Mouse (Mus musculus) frontal cortex, adult 2 months (tissue): ENCODE measurements around the gene Lpcat1. TPM values are rescaled to one million over a fixed set of nuclear protein-coding genes. Genes with fewer than 3 reads are reported as not detected.
A peak's percentile ranks its signal among the peaks of the same experiment; 100 is the strongest.

Source experiments
- DNase-seq, 2 experiments: peaks; one replicate each; pipeline ENCODE4 v3.0.0; 2022; ENCODE audit warnings: low spot score in 1 of 2; ENCODE audit errors: extremely low spot score in 1 of 2
- polyA plus RNA-seq: library from polyadenylated mRNA; depleted of rRNA; stranded (reverse); fragments of >200 nt; gene quantifications from 2 replicates; pipeline ENCODE4 v1.2.3, GENCODE M21; 2012

The Lpcat1 gene
- polyA plus RNA-seq, 1 experiment: 44.2 TPM

DNA sequence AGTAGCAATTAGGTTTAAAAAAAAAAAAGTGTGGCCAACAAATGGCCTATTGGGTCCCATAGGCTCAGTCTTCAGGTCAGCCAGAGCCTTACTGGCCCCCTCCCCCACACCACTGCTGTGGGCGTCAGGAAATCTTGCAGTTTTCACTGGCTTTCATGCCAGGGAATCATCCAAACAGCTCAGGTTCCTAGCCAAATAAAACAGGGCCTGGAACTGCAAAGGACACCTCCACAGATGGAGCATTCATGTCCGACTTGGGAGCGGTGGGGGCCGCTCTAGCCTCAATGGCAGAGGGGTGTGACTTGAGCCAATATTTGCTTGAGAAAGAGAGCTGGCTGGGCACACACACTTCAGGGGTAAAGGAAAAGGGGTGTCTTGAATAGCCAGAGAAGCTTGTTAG, 20.5 kb upstream of the Lpcat1 start:
- DNase-seq: no peak

GRCm38 (mm10) chr13:73446943-73447342, 20.1 kb upstream of the Lpcat1 start:
- DNase-seq: peak; percentile 14 to 47

DNA sequence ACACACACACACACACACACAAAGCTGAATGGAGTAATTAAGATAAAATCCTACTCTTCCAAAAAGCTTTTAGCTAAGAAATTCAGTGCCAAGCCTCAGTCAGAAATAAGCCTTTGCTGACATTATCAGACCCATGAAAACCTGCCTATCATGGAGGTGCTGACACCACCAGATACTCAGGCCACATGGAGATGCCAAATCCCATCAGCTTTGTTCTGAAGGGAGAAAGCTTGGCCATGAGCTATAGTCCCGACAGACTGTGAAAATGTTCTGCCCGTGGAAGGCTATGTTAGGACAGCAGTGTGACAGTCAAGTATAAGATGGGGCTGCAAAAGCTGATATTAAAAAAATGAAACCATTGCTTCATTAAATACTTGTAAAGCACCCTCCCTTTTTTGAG, 19.5 kb upstream of the Lpcat1 start:
- DNase-seq: no peak

DNA sequence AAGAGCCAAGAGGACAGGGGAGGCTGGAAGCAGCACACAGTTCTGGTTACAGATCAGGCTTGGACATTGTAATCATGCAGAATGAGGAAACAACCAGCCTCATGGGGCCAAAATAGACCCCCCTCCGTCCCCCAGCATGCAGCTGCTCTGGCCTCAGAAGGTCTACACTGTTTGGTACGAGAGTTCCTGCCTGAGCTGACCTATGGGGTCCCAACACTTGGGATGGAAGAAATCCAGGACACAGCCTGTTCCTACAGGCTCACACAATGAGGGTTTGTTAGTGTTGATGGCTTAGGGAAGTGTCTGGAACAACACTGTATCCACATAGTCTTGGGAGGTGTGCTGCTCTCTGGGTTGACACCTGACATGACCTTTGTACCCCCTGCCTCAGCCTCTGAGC, 18.8 kb upstream of the Lpcat1 start:
- DNase-seq: no peak

- DNase-seq: no peak
Measured at GRCm38 (mm10) chr13:73448723-73449122, 18.3 kb upstream of the Lpcat1 start.

DNA sequence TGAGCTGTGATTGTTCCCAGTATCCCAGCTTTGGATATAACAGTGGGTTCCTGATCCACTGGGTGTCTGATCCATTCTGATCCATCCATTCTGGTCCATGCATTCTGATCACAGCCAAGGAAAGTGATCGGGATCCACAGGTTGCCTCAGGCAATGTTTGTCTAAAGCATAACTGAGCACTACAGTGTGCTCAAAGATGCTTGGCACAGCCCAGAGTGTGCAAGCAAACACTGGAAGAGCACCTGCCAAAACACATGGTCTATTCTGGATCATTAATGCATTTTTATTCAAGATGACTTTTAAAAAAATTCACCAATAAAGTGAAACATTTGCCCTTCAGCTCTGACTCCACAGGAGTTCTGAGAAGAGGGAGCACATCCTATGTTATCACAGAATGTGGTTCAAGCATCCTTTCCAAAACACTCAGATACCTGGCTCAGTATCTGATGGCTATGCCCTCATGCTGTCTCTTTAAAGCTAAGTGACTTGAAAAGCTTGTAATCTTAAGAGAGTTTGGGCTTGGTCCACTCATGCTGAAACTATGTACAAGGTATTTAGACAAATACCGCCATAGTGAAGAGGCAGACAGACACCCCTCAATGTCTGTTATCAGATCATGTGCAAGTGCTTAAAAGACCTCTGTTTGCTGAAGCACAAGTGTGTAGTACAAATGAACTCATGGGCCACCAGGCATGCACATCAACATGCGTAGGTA, 13.3 kb upstream of the Lpcat1 start:
- DNase-seq: no peak

DNA sequence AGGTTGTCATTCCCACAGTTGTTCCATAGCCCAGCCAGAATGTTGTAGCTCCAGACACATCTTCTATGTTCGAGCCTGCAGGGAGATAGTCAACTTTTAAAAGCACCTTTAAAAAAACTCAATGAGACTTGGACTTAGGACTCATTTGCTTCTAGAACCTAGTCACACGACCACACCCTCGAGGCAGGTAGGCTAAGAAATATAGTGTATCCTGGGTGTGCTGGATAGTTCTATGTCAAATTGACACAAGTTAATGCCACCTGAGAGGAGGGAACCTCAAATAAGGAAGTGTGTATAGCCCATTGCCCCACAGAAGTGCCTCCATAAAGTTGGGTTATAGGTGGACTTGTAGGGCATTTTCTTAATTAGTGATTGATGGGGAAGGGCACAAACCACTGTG, 11.7 kb upstream of the Lpcat1 start:
- no peak for DNase-seq

GRCm38 (mm10) chr13:73457301-73457700, 9.7 kb upstream of the Lpcat1 start:
- no peak for DNase-seq

GRCm38 (mm10) chr13:73457741-73458140, 9.3 kb upstream of the Lpcat1 start:
- no peak for DNase-seq

- no peak for DNase-seq
Measured at GRCm38 (mm10) chr13:73458719-73459118, 8.3 kb upstream of the Lpcat1 start.

DNA sequence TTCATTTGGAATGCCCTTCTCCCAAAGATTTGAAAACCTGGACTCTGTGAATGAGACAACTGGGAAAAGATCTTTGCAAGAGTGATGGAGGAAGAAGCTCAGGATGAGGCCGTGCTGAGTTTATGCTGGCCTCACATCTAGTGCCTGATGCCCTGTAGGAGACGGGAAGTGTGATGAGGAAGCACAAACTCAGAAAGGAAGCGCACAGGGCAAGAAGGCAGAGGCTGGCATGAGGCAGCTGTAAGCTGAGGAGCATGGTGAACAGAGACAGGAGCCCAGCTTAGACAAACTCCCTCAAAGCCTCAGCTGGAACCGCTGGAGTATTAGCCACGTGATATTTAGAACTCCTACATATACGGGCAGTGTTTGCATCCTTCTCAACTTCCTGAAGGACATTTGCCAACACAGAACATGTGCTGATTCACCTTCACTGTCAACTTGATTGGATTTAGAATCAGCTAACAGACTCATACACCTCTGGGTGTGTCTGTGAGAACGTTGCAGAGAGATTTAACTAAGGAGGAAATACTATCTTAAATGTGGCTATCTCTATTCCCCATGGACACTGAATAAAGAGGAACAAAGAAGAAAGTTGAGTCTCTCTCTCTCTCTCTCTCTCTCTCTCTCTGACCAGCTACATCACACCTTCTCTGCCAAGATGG, 7.7 kb upstream of the Lpcat1 start:
- no peak for DNase-seq

DNA sequence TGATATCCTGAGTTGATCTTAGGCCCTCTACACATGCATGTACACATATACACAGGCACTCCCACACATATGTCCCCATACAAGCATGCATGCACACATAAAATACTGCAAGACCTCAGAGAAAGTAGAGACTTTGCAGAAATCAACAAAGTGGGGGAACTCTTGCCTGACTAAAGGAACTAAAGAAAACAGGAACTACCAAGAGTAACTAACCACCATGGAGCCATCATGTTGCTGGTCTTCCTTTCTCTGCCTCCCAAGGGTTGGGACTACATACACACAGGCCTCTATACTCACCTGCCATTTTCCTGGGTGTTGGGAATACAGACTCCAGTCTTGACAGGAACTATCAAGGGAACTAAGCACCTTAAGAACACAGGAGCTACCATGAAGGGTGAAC, 5.4 kb upstream of the Lpcat1 start:
- DNase-seq: no peak

GRCm38 (mm10) chr13:73465156-73465555, 1.8 kb upstream of the Lpcat1 start:
- DNase-seq: no peak

- no peak for DNase-seq
Measured at GRCm38 (mm10) chr13:73466411-73466810, 586 bp upstream of the Lpcat1 start.

DNA sequence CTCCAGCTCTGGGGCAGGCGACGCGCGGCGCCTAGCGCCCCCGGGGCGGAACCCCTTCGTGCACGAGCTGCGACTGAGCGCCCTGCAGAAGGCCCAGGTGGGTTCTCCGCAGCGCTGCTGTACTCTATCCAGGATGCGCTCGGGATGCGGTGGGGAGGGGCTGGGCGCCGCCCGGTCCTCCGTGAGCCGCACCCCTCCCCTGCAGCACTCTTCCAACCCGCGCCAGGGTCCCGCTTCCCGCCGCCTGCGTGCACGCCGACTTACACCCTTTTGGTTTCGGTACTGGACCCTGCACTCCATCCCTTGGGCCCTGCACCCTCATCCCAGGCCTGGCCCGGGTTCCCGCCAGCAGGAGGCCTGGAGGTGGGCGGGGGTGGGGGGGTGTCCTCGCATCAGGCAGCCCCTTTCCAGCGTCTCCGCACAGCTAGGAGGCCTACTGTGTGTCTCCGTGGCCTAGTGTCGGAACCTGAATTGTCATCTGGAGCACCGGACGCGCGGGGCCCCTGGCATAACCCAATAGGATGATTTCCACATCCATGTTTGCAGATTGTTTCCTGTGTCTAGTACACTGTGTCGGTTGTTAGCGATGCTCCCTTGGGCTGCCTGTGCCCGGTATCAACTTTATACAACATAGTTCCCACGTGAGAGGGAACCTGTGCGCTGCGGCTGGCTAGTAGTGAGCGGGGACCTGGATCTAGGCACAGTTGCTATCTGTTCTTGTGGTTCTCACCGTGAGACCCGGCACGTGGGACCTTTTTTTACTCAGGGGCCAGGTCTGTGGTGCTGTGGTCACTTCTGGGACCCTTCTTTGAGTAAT, 632 bp downstream of the Lpcat1 start:
- DNase-seq: peak in 1 of 2 experiments; percentile 36

DNA sequence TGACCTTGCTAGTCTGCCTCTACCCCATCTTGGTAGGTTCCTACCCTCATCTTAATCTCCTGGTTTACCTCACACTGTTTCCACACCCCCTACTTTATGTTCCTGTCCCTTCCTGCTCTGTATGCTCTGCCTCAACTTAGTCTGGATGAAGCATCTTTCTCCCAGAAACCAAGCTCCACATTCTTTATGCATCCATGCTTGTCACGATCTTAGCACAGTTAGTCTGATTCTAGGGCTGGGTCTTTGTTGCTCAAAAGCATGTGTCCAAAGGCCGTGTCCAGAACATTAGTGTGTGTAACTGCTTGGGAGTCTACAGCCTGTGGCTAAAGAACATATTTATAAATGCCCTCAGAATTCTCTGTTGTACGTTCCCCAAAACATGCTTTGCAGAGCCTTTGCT, 1.8 kb downstream of the Lpcat1 start:
- DNase-seq: no peak

- DNase-seq: no peak
Measured at GRCm38 (mm10) chr13:73469257-73469967, 2.4 kb downstream of the Lpcat1 start.

- DNase-seq: no peak
Measured at GRCm38 (mm10) chr13:73472481-73472880, 5.5 kb downstream of the Lpcat1 start.

GRCm38 (mm10) chr13:73473746-73474145, 6.7 kb downstream of the Lpcat1 start:
- no peak for DNase-seq

- DNase-seq: no peak
Measured at GRCm38 (mm10) chr13:73474163-73474562, 7.2 kb downstream of the Lpcat1 start.
